Mouse (Mus musculus) megakaryocyte, embryonic 14.5 days (primary cell): ENCODE measurements at regions not wholly inside any gene's neighbourhood (a gene's known extent, or its start where the extent isn't known, plus 50 kb on each side); places are given as distances from the start of the nearest gene placed in this dataset.

Experiments used
- H3K27me3 ChIP-seq: replicated peaks from 2 replicates; pipeline ENCODE3; 2012; ENCODE audit warnings: inconsistent platforms
- H3K36me3 ChIP-seq: replicated peaks from 2 replicates; pipeline ENCODE3; 2012; ENCODE audit warnings: low read length, inconsistent platforms, mixed read lengths
- H3K4me1 ChIP-seq: 2 replicates; pipeline ENCODE4 v1.6.1; 2012; ENCODE audit warnings: inconsistent platforms
- H3K4me3 ChIP-seq: replicated peaks from 2 replicates; pipeline ENCODE3; 2012; ENCODE audit warnings: moderate library complexity, mild to moderate bottlenecking, inconsistent platforms
- H3K9me3 ChIP-seq: 2 replicates; pipeline ENCODE4 v1.6.1; 2012; ENCODE audit warnings: inconsistent platforms
- FLI1 ChIP-seq: IDR thresholded peaks from 2 replicates; pipeline ENCODE4 v1.6.1; 2012; ENCODE audit warnings: low read length, inconsistent platforms, mixed read lengths
- GATA1 ChIP-seq: IDR thresholded peaks from 3 replicates; pipeline ENCODE4 v1.6.1; 2012; ENCODE audit warnings: mixed read lengths, low read length, inconsistent platforms, borderline replicate concordance

GRCm38 (mm10) chr13:28520127-28520482 lies 262.8 kb downstream of the Gm11361 start:
- Histone ChIP-seq H3K9me3 (0 out of 2 replicates have a peak, but pooled peaks cover 4% of the 10 kb centered on the region), H3K27me3 (peaks cover 1% of the 10 kb centered on the region), H3K4me3 (no peak overlapping the region), H3K36me3 (no peaks in the 10 kb centered on the region), H3K4me1 (no peaks in the 10 kb centered on the region)
- TF ChIP-seq GATA1: no peak
- no peak for TF ChIP-seq FLI1

DNA sequence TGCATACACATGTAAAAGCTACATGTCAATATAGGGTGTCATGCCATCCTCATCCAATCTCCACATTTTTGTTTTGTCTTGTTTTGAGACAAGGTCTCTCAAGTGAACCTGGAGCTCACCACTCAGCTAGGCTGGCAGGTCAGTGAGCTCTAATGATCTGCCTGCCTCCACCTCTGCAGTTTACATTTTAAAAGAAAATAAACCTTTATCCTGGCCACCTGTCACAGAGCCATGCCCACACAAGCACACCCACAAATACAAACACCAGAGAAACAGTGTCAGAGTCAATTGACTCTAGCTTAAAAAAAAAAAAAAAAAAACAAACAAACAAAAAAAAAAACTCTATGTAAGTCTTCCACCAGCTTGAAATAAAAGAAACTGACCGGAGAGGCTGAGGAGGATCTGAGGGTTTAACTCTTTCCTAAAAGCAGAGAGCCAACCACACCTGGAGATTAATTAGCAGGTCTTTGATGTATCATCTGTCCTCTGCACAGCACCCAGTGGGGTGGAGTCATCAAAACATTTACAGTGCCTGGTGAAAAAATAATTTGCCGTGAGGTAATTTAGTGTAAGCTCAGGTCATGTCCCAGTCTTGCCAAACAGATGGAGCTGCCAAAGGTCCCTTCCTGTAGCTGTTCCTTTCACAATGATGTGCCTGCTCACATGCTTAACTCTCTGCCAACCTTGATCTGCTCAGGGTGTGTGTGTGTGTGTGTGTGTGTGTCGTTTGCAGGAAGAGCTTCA lies 262.2 kb downstream of the Gm11361 start:
- Histone ChIP-seq H3K36me3 (no peaks in the 10 kb centered on the region), H3K4me3 (no peak overlapping the region), H3K27me3 (peaks cover 1% of the 10 kb centered on the region), H3K4me1 (no peaks in the 10 kb centered on the region), H3K9me3 (0 out of 2 replicates have a peak, but pooled peaks cover 4% of the 10 kb centered on the region)
- no peak for TF ChIP-seq FLI1
- no peak for TF ChIP-seq GATA1

GRCm38 (mm10) chr13:28517161-28517560 lies 259.8 kb downstream of the Gm11361 start:
- no peak overlapping the region for H3K4me3 ChIP-seq

GRCm38 (mm10) chr13:28516636-28517035 lies 259.3 kb downstream of the Gm11361 start:
- no peak for TF ChIP-seq GATA1
- TF ChIP-seq FLI1: no peak
- Histone ChIP-seq H3K4me3 (no peak overlapping the region), H3K36me3 (no peaks in the 10 kb centered on the region), H3K27me3 (no peaks in the 10 kb centered on the region), H3K4me1 (peaks cover 6% of the 10 kb centered on the region), H3K9me3 (0 out of 2 replicates have a peak, but pooled peaks cover 4% of the 10 kb centered on the region)

More at GRCm38 (mm10) chr13:28517161-28517560, 259.8 kb downstream of the Gm11361 start:
- Histone ChIP-seq H3K4me1 (peaks cover 6% of the 10 kb centered on the region), H3K9me3 (0 out of 2 replicates have a peak, but pooled peaks cover 4% of the 10 kb centered on the region), H3K27me3 (no peaks in the 10 kb centered on the region), H3K36me3 (no peaks in the 10 kb centered on the region)
- TF ChIP-seq FLI1: no peak
- TF ChIP-seq GATA1: no peak

DNA sequence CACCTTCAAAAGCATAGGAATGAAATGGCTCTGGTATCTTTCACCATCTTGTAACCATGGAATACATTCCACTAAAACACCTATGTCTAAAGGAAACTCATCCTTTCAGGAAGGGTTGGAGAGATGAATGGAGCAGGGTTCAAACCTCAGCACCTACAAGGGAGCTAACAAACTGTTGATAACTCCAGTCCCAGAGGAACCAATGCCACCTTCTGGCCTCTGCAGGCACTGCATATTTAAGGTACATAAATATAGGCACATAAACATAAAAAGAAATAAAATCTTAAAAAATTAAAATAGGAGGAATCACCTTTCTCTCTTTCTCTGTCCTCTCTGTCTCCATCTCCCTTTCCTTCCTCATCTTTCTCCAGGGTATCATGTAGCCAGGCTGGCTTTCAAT lies 256.9 kb downstream of the Gm11361 start:
- TF ChIP-seq GATA1 (no peak), FLI1 (no peak)
- H3K4me3 ChIP-seq: no peak overlapping the region
- H3K9me3 ChIP-seq: 0 out of 2 replicates have a peak, but pooled peaks cover 4% of the 10 kb centered on the region
- H3K36me3 ChIP-seq: no peaks in the 10 kb centered on the region
- peaks cover 6% of the 10 kb centered on the region for H3K4me1 ChIP-seq
- H3K27me3 ChIP-seq: no peaks in the 10 kb centered on the region

GRCm38 (mm10) chr13:28513336-28513735 lies 256.0 kb downstream of the Gm11361 start:
- no peak overlapping the region for H3K4me3 ChIP-seq

GRCm38 (mm10) chr13:28512573-28513334 lies 255.4 kb downstream of the Gm11361 start:
- 0 out of 2 replicates have a peak, but pooled peaks cover 4% of the 10 kb centered on the region for H3K9me3 ChIP-seq

More at GRCm38 (mm10) chr13:28513336-28513735, 256.0 kb downstream of the Gm11361 start:
- Histone ChIP-seq H3K36me3 (no peaks in the 10 kb centered on the region), H3K27me3 (no peaks in the 10 kb centered on the region), H3K9me3 (0 out of 2 replicates have a peak, but pooled peaks cover 4% of the 10 kb centered on the region), H3K4me1 (peaks cover 6% of the 10 kb centered on the region)
- no peak for TF ChIP-seq FLI1
- TF ChIP-seq GATA1: no peak

DNA sequence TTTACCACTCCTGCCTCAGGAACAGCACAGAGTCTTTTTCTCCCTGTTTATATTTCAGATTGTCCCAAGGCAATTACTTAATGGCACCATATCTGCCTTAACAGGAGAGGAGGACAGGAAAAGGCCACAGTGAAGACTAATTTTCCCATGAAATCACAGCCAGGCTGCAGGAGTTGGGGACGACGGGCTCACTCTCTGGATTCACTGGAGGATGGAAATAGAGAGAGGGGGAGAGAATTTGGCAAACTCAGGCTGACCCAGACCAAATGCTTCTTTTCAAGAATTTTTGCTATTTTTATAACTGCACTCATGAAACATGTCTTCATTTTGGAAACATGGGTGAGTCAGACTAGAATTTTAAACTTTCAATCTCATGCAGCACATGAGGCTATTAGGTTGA lies 250.9 kb downstream of the Gm11361 start:
- no peak for TF ChIP-seq GATA1
- no peak for TF ChIP-seq FLI1
- Histone ChIP-seq H3K9me3 (no peaks in the 10 kb centered on the region), H3K4me3 (no peak overlapping the region), H3K36me3 (no peaks in the 10 kb centered on the region), H3K27me3 (no peaks in the 10 kb centered on the region), H3K4me1 (peaks cover 16% of the 10 kb centered on the region)

More at GRCm38 (mm10) chr13:28512573-28513334, 255.4 kb downstream of the Gm11361 start:
- peaks cover 10% of the 10 kb centered on the region for H3K4me1 ChIP-seq
- H3K4me3 ChIP-seq: peak overlapping the region; percentile 83
- H3K27me3 ChIP-seq: no peaks in the 10 kb centered on the region
- H3K36me3 ChIP-seq: no peaks in the 10 kb centered on the region
- TF ChIP-seq FLI1: no peak
- TF ChIP-seq GATA1: no peak

GRCm38 (mm10) chr13:28507783-28508182 lies 250.5 kb downstream of the Gm11361 start:
- H3K36me3 ChIP-seq: no peaks in the 10 kb centered on the region
- no peak overlapping the region for H3K4me3 ChIP-seq
- TF ChIP-seq GATA1 (no peak), FLI1 (no peak)
- peaks cover 19% of the 10 kb centered on the region for H3K4me1 ChIP-seq
- H3K9me3 ChIP-seq: no peaks in the 10 kb centered on the region
- H3K27me3 ChIP-seq: no peaks in the 10 kb centered on the region

GRCm38 (mm10) chr13:28504340-28504739 lies 247.0 kb downstream of the Gm11361 start:
- Histone ChIP-seq H3K4me1 (peaks cover 28% of the 10 kb centered on the region), H3K36me3 (no peaks in the 10 kb centered on the region), H3K4me3 (no peak overlapping the region), H3K27me3 (no peaks in the 10 kb centered on the region), H3K9me3 (no peaks in the 10 kb centered on the region)
- TF ChIP-seq FLI1 (no peak), GATA1 (no peak)
